Mouse (Mus musculus) embryonic facial prominence, embryonic 10.5 days (tissue): Measurements from ENCODE around the gene Iqcg. TPM values are rescaled to one million over a fixed set of nuclear protein-coding genes. Genes with fewer than 3 reads are reported as not detected.
"Not testable (repeated sequence)": the region's sequence is repeated elsewhere in the genome, so short reads cannot be mapped to it uniquely, and the experiment has no call there.

Experiments used
- DNase-seq: peaks from one replicate; pipeline ENCODE4 v3.0.0-alpha.2; 2017; ENCODE audit warnings: low spot score
- H3K27ac ChIP-seq: fragments of 300-500 bp; sonication (generic); replicated peaks from 2 replicates; pipeline ENCODE4 v1.5.1; 2016; ENCODE audit warnings: mild to moderate bottlenecking
- H3K27me3 ChIP-seq: fragments of 300-500 bp; sonication (generic); replicated peaks from 2 replicates; pipeline ENCODE4 v1.6.1; 2016; ENCODE audit warnings: low read depth, mild to moderate bottlenecking; ENCODE audit not compliant: poor library complexity, severe bottlenecking
- H3K36me3 ChIP-seq: fragments of 300-500 bp; sonication (generic); replicated peaks from 2 replicates; pipeline ENCODE4 v1.6.1; 2016; ENCODE audit warnings: mild to moderate bottlenecking, moderate library complexity
- H3K4me1 ChIP-seq: fragments of 300-500 bp; sonication (generic); 2 replicates; pipeline ENCODE4 v1.6.1; 2016
- H3K4me3 ChIP-seq: fragments of 300-500 bp; sonication (generic); 2 replicates; pipeline ENCODE4 v1.5.1; 2016; ENCODE audit warnings: mild to moderate bottlenecking, moderate library complexity
- H3K9me3 ChIP-seq: fragments of 300-500 bp; sonication (generic); 2 replicates; pipeline ENCODE4 v1.6.1; 2016; ENCODE audit warnings: mild to moderate bottlenecking
- WGBS: fragments of 180-500 bp; shearing (Covaris S2); methylation state at CpG from one replicate; pipeline ENCODE4 v1.1.7; 2016; 5-methylcytosine and 5-hydroxymethylcytosine counted together
- polyA plus RNA-seq: library from polyadenylated mRNA; unstranded; fragments of >200 nt; fragmentation: Nextera tagmentation; extraction: Ambion mirVana; gene quantifications from 2 replicates; pipeline ENCODE4 v1.2.1, GENCODE M21; 2016

Gene Iqcg
- polyA plus RNA-seq, 1 experiment from 2014 or later, result 2.1 TPM

- under 1% methylated on average over 64 of the region's 64 CpGs for WGBS
- Histone ChIP-seq H3K9me3 (no peaks in the 10 kb centered on the region), H3K27me3 (no peaks in the 10 kb centered on the region), H3K27ac (peak within 1 kb of the TSS; percentile 89), H3K4me3 (peak within 1 kb of the TSS; percentile 91), H3K4me1 (peaks cover 43% of the 10 kb centered on the region), H3K36me3 (peaks cover 44% of the 10 kb centered on the region)
- peak; percentile 96 for DNase-seq
Measured at GRCm38 (mm10) chr16:33062024-33062681, 6.1 kb upstream of the Iqcg start, which contains the start of gene Lmln. TSS of gene Lmln (plus strand) at chr16:33062521.

GRCm38 (mm10) chr16:33061400-33061799, 5.4 kb upstream of the Iqcg start:
- Histone ChIP-seq H3K4me3 (peak overlapping the region; percentile 91), H3K4me1 (peaks cover 43% of the 10 kb centered on the region), H3K9me3 (no peaks in the 10 kb centered on the region), H3K27me3 (no peaks in the 10 kb centered on the region), H3K27ac (no peak overlapping the region), H3K36me3 (peaks cover 38% of the 10 kb centered on the region)
- 53% methylated on average over 11 of the region's 11 CpGs for WGBS
- DNase-seq, result no peak

- H3K4me3 ChIP-seq, result no peak overlapping the region
- H3K4me1 ChIP-seq, result peaks cover 43% of the 10 kb centered on the region
- no peak for DNase-seq
- H3K9me3 ChIP-seq, result no peaks in the 10 kb centered on the region
- no peaks in the 10 kb centered on the region for H3K27me3 ChIP-seq
- H3K36me3 ChIP-seq, result peaks cover 35% of the 10 kb centered on the region
- WGBS, result 72% methylated on average over 2 of the region's 2 CpGs
- no peak overlapping the region for H3K27ac ChIP-seq
Measured at GRCm38 (mm10) chr16:33060926-33061325, 4.9 kb upstream of the Iqcg start.

GRCm38 (mm10) chr16:33059471-33059870, 3.5 kb upstream of the Iqcg start:
- DNase-seq, result no peak
- no peak overlapping the region for H3K4me3 ChIP-seq
- H3K9me3 ChIP-seq, result no peaks in the 10 kb centered on the region
- peaks cover 35% of the 10 kb centered on the region for H3K36me3 ChIP-seq
- no peak overlapping the region for H3K27ac ChIP-seq
- H3K27me3 ChIP-seq, result no peaks in the 10 kb centered on the region
- 94% methylated on average over 1 of the region's 1 CpGs for WGBS
- H3K4me1 ChIP-seq, result peaks cover 47% of the 10 kb centered on the region

- H3K4me3 ChIP-seq, result peak overlapping the region; percentile 82
- WGBS, result 91% methylated on average over 9 of the region's 9 CpGs
- H3K27ac ChIP-seq, DNase-seq, H3K9me3 ChIP-seq, H3K27me3 ChIP-seq: not testable (repeated sequence)
- peaks cover 43% of the 10 kb centered on the region for H3K4me1 ChIP-seq
- peaks cover 35% of the 10 kb centered on the region for H3K36me3 ChIP-seq
Measured at GRCm38 (mm10) chr16:33058656-33059055, 2.6 kb upstream of the Iqcg start.

GRCm38 (mm10) chr16:33058033-33058432, 2.0 kb upstream of the Iqcg start:
- peaks cover 35% of the 10 kb centered on the region for H3K36me3 ChIP-seq
- WGBS, result 90% methylated on average over 16 of the region's 16 CpGs
- H3K27ac ChIP-seq, result no peak overlapping the region
- H3K4me3 ChIP-seq, result peak overlapping the region; percentile 82
- H3K4me1 ChIP-seq, result peaks cover 37% of the 10 kb centered on the region
- H3K9me3 ChIP-seq, result no peaks in the 10 kb centered on the region
- H3K27me3 ChIP-seq, result no peaks in the 10 kb centered on the region
- no peak for DNase-seq

GRCm38 (mm10) chr16:33056786-33057185, 768 bp upstream of the Iqcg start:
- 0% methylated on average over 24 of the region's 24 CpGs for whole genome bisulfite sequencing
- Histone ChIP-seq H3K4me3 (peak overlapping the region; percentile 82), H3K9me3 (no peaks in the 10 kb centered on the region), H3K27me3 (no peaks in the 10 kb centered on the region), H3K27ac (peak overlapping the region; percentile 96), H3K36me3 (peaks cover 35% of the 10 kb centered on the region), H3K4me1 (peaks cover 26% of the 10 kb centered on the region)
- DNase-seq, result no peak

- Histone ChIP-seq H3K27me3 (no peaks in the 10 kb centered on the region), H3K4me3 (peak overlapping the region; percentile 82), H3K27ac (peak overlapping the region; percentile 96), H3K9me3 (no peaks in the 10 kb centered on the region), H3K36me3 (peaks cover 29% of the 10 kb centered on the region), H3K4me1 (peaks cover 24% of the 10 kb centered on the region)
- no peak for DNase-seq
- WGBS, result 21% methylated on average over 10 of the region's 10 CpGs
Measured at GRCm38 (mm10) chr16:33055655-33056054, 363 bp downstream of the Iqcg start.

GRCm38 (mm10) chr16:33054927-33055326, 1.1 kb downstream of the Iqcg start:
- not testable (repeated sequence) for H3K27me3 ChIP-seq, H3K27ac ChIP-seq
- WGBS, result 80% methylated on average over 2 of the region's 2 CpGs

GRCm38 (mm10) chr16:33053141-33053540, 2.9 kb downstream of the Iqcg start:
- DNase-seq, result no peak
- Histone ChIP-seq H3K9me3 (no peaks in the 10 kb centered on the region), H3K36me3 (peaks cover 10% of the 10 kb centered on the region), H3K27ac (no peak overlapping the region), H3K4me1 (peaks cover 11% of the 10 kb centered on the region), H3K4me3 (no peak overlapping the region), H3K27me3 (no peaks in the 10 kb centered on the region)
- WGBS, result 67% methylated on average over 5 of the region's 5 CpGs

More at GRCm38 (mm10) chr16:33054927-33055326, 1.1 kb downstream of the Iqcg start:
- H3K9me3 ChIP-seq, H3K4me3 ChIP-seq, DNase-seq: not testable (repeated sequence)
- Histone ChIP-seq H3K36me3 (peaks cover 22% of the 10 kb centered on the region), H3K4me1 (peaks cover 24% of the 10 kb centered on the region)

- 90% methylated on average over 16 of the region's 16 CpGs for WGBS
- no peaks in the 10 kb centered on the region for H3K27me3 ChIP-seq
- no peaks in the 10 kb centered on the region for H3K9me3 ChIP-seq
- H3K4me3 ChIP-seq, result no peak overlapping the region
- no peaks in the 10 kb centered on the region for H3K4me1 ChIP-seq
- H3K27ac ChIP-seq, result no peak overlapping the region
- peaks cover 6% of the 10 kb centered on the region; the same call in 1 of the 2 replicates for H3K36me3 ChIP-seq
- DNase-seq, result no peak
Measured at GRCm38 (mm10) chr16:33049809-33050208, 6.2 kb downstream of the Iqcg start.

GRCm38 (mm10) chr16:33048686-33049085, 7.3 kb downstream of the Iqcg start:
- Histone ChIP-seq H3K27ac (no peak overlapping the region), H3K4me1 (no peaks in the 10 kb centered on the region), H3K4me3 (no peak overlapping the region), H3K36me3 (peaks cover 6% of the 10 kb centered on the region; the same call in 1 of the 2 replicates), H3K27me3 (no peaks in the 10 kb centered on the region), H3K9me3 (no peaks in the 10 kb centered on the region)
- 76% methylated on average over 2 of the region's 2 CpGs for WGBS
- no peak for DNase-seq

GRCm38 (mm10) chr16:33048004-33048403, 8.0 kb downstream of the Iqcg start:
- Histone ChIP-seq H3K4me3 (no peak overlapping the region), H3K36me3 (peaks cover 6% of the 10 kb centered on the region; the same call in 1 of the 2 replicates), H3K27me3 (no peaks in the 10 kb centered on the region), H3K9me3 (no peaks in the 10 kb centered on the region), H3K4me1 (no peaks in the 10 kb centered on the region), H3K27ac (no peak overlapping the region)
- WGBS, result 91% methylated on average over 1 of the region's 1 CpGs
- DNase-seq, result no peak
